Mouse (Mus musculus) hindbrain, embryonic 14.5 days (tissue): ENCODE results near the gene Socs3. TPM values are rescaled to one million over a fixed set of nuclear protein-coding genes. Genes with fewer than 3 reads are reported as not detected.

Experiments used
- ATAC-seq: fragments of 200-750 bp; cut with Nextera tagmentation; 2 replicates; pipeline ENCODE4 v1.8.0; 2017; ENCODE audit warnings: moderate number of reproducible peaks, mild to moderate bottlenecking, moderate TSS enrichment, moderate library complexity; ENCODE audit not compliant: low FRiP score
- DNase-seq: peaks from one replicate; pipeline ENCODE4 v3.0.0-alpha.2; 2015; ENCODE audit warnings: low spot score
- H3K27ac ChIP-seq: fragments of 300-500 bp; sonication (generic); 2 replicates; pipeline ENCODE4 v1.5.1; 2014; ENCODE audit warnings: mild to moderate bottlenecking, moderate library complexity
- H3K27me3 ChIP-seq: fragments of 300-500 bp; sonication (generic); 2 replicates; pipeline ENCODE4 v1.6.1; 2014; ENCODE audit warnings: mild to moderate bottlenecking, low read length, mixed read lengths; ENCODE audit not compliant: control insufficient read depth, insufficient read depth
- H3K36me3 ChIP-seq: fragments of 300-500 bp; sonication (generic); replicated peaks from 2 replicates; pipeline ENCODE4 v1.6.1; 2014; ENCODE audit not compliant: control insufficient read depth, insufficient read depth
- H3K4me1 ChIP-seq: fragments of 300-500 bp; sonication (generic); replicated peaks from 2 replicates; pipeline ENCODE4 v1.6.1; 2014; ENCODE audit warnings: antibody characterized with exemption, low read length, mixed read lengths; ENCODE audit not compliant: control insufficient read depth, insufficient read depth
- H3K4me2 ChIP-seq: fragments of 300-500 bp; sonication (generic); replicated peaks from 2 replicates; pipeline ENCODE4 v1.6.1; 2014; ENCODE audit warnings: mild to moderate bottlenecking, moderate library complexity
- H3K4me3 ChIP-seq: fragments of 300-500 bp; sonication (generic); replicated peaks from 2 replicates; pipeline ENCODE4 v1.5.1; 2014; ENCODE audit warnings: mild to moderate bottlenecking, low read length
- H3K9ac ChIP-seq: fragments of 300-500 bp; sonication (generic); 2 replicates; pipeline ENCODE4 v1.6.1; 2014
- H3K9me3 ChIP-seq: fragments of 300-500 bp; sonication (generic); 2 replicates; pipeline ENCODE4 v1.6.1; 2016; ENCODE audit warnings: low read length; ENCODE audit not compliant: control insufficient read depth
- WGBS: fragments of 180-500 bp; shearing (Covaris S2); extraction: QIAGEN DNeasy Blood & Tissue Kit; methylation state at CpG from one replicate; pipeline ENCODE4 v1.1.7; 2014; 5-methylcytosine and 5-hydroxymethylcytosine counted together
- polyA plus RNA-seq: library from polyadenylated mRNA; unstranded; fragments of >200 nt; fragmentation: Nextera tagmentation; extraction: Ambion mirVana; gene quantifications from 2 replicates; pipeline ENCODE4 v1.2.1, GENCODE M21; 2014

Socs3 gene
- polyA plus RNA-seq, 1 experiment from 2014 or later = 2.9 TPM

DNA sequence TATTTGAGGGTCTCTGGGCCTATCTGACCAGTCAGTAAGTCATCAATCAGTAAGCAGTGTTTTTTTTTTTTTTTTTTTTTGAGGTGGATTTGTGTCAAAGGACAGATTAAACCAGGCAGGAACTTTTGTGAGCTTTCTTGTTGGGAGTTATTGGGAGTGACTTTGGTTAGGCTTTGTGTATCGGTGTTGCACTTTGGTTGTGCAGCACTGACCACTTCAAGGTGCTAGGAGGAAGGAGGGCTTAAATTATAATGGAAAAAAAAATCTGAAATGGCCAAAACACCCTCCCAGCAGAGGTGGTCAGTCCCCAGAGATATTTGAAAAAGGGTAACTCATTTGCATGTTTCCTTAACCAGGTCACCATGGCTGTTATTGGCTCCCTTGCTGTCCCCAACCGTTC is 27.2 kb upstream of the Socs3 start:
- Histone ChIP-seq H3K4me1 (0 out of 2 replicates have a peak, but pooled peaks cover 7% of the 10 kb centered on the region), H3K36me3 (peaks cover 28% of the 10 kb centered on the region), H3K4me2 (no peak overlapping the region), H3K27ac (no peak overlapping the region), H3K9ac (no peak overlapping the region), H3K27me3 (no peaks in the 10 kb centered on the region), H3K9me3 (no peaks in the 10 kb centered on the region), H3K4me3 (no peak overlapping the region)
- ATAC-seq (no peak), DNase-seq (no peak)
- WGBS = 94% methylated on average over 2 of the region's 2 CpGs

DNA sequence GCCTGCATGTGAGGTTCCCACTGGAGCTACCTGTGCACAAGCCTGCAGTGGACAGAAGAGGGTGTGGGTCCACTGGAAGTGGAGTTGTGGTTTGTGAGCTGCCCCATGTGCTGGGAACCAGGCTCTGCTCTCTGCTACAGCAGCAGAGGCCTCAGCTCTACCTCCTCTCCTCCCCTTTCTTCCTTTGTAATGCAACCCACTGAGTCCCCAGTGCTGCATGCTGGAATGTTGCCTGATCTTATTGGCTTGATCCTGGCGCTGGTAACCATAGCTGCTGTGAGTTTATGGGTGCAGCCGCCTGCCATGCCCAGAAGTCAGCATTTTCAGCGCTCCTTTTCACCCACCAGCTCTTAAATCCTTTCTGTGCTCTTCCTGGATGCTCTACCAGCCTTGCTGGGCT is 26.2 kb upstream of the Socs3 start:
- ATAC-seq (no peak), DNase-seq (no peak)
- no peaks in the 10 kb centered on the region for H3K9me3 ChIP-seq
- no peak overlapping the region for H3K9ac ChIP-seq
- H3K4me2 ChIP-seq = no peak overlapping the region
- peaks cover 18% of the 10 kb centered on the region for H3K36me3 ChIP-seq
- 0 out of 2 replicates have a peak, but pooled peaks cover 7% of the 10 kb centered on the region for H3K4me1 ChIP-seq
- H3K27ac ChIP-seq = no peak overlapping the region
- H3K27me3 ChIP-seq = no peaks in the 10 kb centered on the region
- H3K4me3 ChIP-seq = no peak overlapping the region
- 17% methylated on average over 3 of the region's 3 CpGs for WGBS

DNA sequence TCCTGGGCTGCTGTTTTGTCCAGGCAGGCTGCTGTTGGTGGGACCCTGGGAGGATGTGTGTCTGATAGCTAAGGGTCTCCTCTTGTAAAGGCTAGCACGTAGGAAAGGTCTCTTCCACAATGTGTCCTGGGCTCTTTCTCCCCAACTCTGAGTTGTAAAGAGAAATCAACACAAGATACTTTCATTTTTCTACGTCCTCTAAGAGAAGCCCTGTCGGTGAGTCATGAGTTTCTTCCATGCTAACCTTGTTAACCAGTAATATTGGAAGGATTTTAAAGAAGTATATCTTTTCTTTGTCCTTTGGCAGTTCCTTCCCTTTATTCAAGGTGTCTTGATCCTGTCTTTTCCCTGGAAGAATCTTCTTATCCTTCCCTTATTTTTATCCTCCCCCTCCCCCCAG is 25.8 kb upstream of the Socs3 start:
- Histone ChIP-seq H3K9me3 (no peaks in the 10 kb centered on the region), H3K4me2 (no peak overlapping the region), H3K9ac (no peak overlapping the region), H3K36me3 (peaks cover 14% of the 10 kb centered on the region), H3K4me3 (no peak overlapping the region), H3K27ac (no peak overlapping the region), H3K4me1 (0 out of 2 replicates have a peak, but pooled peaks cover 7% of the 10 kb centered on the region), H3K27me3 (no peaks in the 10 kb centered on the region)
- ATAC-seq = no peak
- no peak for DNase-seq
- WGBS = 60% methylated on average over 3 of the region's 3 CpGs

DNA sequence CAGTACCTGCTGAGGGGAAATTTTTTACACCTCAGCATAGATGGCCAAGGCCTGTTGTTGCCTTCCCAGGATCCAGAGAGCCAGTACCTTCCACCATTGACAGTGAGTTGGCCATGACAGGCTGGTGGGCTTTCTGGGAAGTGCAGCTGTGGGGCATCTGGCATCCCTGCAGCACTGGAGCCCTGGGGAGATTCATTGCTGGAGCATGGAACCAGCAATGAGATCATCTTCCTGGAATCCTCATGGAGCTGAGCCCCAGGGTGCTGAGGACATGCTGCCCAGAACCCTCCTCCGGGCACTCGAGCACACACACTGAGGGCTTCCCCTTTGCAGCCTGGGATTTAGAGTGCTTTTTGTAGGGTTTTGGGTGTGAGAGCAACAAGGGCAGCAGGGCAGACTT is 25.4 kb upstream of the Socs3 start:
- DNase-seq (no peak), ATAC-seq (no peak)
- Histone ChIP-seq H3K4me3 (no peak overlapping the region), H3K27me3 (no peaks in the 10 kb centered on the region), H3K4me1 (0 out of 2 replicates have a peak, but pooled peaks cover 7% of the 10 kb centered on the region), H3K9ac (no peak overlapping the region), H3K27ac (no peak overlapping the region), H3K9me3 (no peaks in the 10 kb centered on the region), H3K4me2 (no peak overlapping the region), H3K36me3 (peaks cover 11% of the 10 kb centered on the region; the same call in 1 of the 2 replicates)
- WGBS = 47% methylated on average over 2 of the region's 2 CpGs

- WGBS = 68% methylated on average over 9 of the region's 9 CpGs
- no peak for DNase-seq
- peaks cover 7% of the 10 kb centered on the region; the same call in 1 of the 2 replicates for H3K4me1 ChIP-seq
Observed at GRCm38 (mm10) chr11:117994250-117995057, 24.6 kb upstream of the Socs3 start.

DNA sequence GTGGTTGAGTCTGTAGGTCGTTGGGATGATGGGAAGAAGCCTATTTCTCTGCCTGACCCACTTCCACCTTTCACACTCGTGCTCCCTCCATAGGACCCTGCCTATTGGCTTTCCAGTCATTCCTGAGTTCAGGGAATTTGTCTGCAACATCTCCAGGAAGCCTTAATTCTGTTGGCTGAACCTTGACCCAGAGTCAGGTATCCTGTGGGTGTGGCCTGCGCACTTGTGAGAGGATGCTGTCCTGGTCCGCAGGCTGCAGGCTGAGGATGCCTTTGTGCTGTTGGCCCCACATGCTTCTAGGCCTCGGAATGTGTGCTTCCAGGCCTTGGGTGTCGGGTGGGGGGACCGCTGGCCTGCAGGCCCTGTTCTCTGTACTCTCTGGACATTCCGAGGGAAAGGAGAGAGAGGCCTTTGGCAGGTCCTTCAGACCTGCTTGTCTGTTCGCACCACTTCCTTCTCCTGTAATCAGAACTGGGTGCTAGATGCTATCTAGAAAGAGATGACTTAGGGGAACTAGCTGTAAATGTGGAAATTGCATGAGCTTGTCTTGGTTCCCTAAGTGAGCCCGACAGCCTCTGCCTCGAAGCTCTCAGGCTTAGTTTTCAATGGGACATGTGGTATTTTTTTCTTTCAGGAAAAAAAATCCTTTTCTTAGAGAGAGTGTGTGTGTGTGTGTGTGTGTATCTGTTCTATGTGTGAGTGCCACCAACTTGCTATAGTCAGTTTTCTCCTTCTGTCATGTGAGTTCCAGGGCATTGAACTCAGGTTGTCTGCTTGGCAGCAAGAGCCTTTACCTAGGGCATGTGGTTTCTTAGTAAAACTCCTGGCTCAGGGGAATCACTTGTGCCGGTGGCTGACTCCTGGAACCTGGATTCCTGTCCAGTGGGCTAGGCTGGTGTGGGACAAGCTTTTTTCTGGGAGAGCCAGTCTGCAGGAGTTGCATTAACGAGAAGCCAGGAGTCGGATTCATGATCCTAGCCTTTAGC is 23.6 kb upstream of the Socs3 start:
- DNase-seq (no peak), ATAC-seq (no peak)
- Histone ChIP-seq H3K4me1 (peaks cover 13% of the 10 kb centered on the region; the same call in 1 of the 2 replicates), H3K4me2 (no peak overlapping the region), H3K9me3 (no peaks in the 10 kb centered on the region), H3K4me3 (no peak overlapping the region), H3K27ac (no peak overlapping the region), H3K9ac (no peak overlapping the region), H3K36me3 (no peaks in the 10 kb centered on the region), H3K27me3 (no peaks in the 10 kb centered on the region)
- WGBS = 81% methylated on average over 14 of the region's 14 CpGs

More at GRCm38 (mm10) chr11:117994250-117995057, 24.6 kb upstream of the Socs3 start:
- Histone ChIP-seq H3K27me3 (no peaks in the 10 kb centered on the region), H3K9ac (no peak overlapping the region), H3K4me3 (no peak overlapping the region), H3K36me3 (peaks cover 4% of the 10 kb centered on the region; the same call in 1 of the 2 replicates), H3K4me2 (no peak overlapping the region), H3K9me3 (no peaks in the 10 kb centered on the region), H3K27ac (no peak overlapping the region)
- no peak for ATAC-seq

- H3K4me2 ChIP-seq = no peak overlapping the region
- H3K9ac ChIP-seq = no peak overlapping the region
- no peak overlapping the region for H3K4me3 ChIP-seq
- no peaks in the 10 kb centered on the region for H3K27me3 ChIP-seq
- ATAC-seq = no peak
- WGBS = 67% methylated on average over 9 of the region's 9 CpGs
- H3K36me3 ChIP-seq = no peaks in the 10 kb centered on the region
- DNase-seq = no peak
- H3K4me1 ChIP-seq = peaks cover 26% of the 10 kb centered on the region
- no peak overlapping the region for H3K27ac ChIP-seq
- H3K9me3 ChIP-seq = no peaks in the 10 kb centered on the region
Observed at GRCm38 (mm10) chr11:117991502-117992470, 21.9 kb upstream of the Socs3 start.

GRCm38 (mm10) chr11:117989926-117990325 is 20.1 kb upstream of the Socs3 start:
- ATAC-seq (no peak), DNase-seq (no peak)
- Histone ChIP-seq H3K4me1 (peaks cover 29% of the 10 kb centered on the region), H3K27me3 (no peaks in the 10 kb centered on the region), H3K9me3 (no peaks in the 10 kb centered on the region), H3K36me3 (no peaks in the 10 kb centered on the region), H3K4me2 (no peak overlapping the region), H3K27ac (no peak overlapping the region), H3K4me3 (no peak overlapping the region), H3K9ac (no peak overlapping the region)
- WGBS = 52% methylated on average over 10 of the region's 10 CpGs
